Mouse (Mus musculus) heart, adult 8-10 months (tissue): Measurements from ENCODE around the gene Tmem254b. TPM values are rescaled to one million over a fixed set of nuclear protein-coding genes. Genes with fewer than 3 reads are reported as not detected.
"Not testable (repeated sequence)": the region's sequence is repeated elsewhere in the genome, so short reads cannot be mapped to it uniquely, and the experiment has no call there.

Source experiments
- DNase-seq: peaks from one replicate; pipeline ENCODE4 v3.0.0; 2022; ENCODE audit warnings: low spot score
- total RNA-seq, 4 experiments: library from RNA; stranded (reverse); gene quantifications; 2 replicates each; pipeline ENCODE4 v1.2.4; 2022

Gene Tmem254b
- 1 to 10 TPM in 3 of 4 experiments, not detected in 1; 2.3 to 3.5 (median 3.2) TPM for total RNA-seq

- not testable (repeated sequence) for DNase-seq
These were observed at the start of gene Tmem254b for GRCm38 (mm10) chr14:26206926-26207247. Gene Tmem254b (minus strand): TSS chr14:26207041.

- DNase-seq = not testable (repeated sequence)
These were observed 30.3 kb upstream of the Tmem254b start for GRCm38 (mm10) chr14:26237183-26237582.

GRCm38 (mm10) chr14:26216233-26217000, 9.6 kb upstream of the Tmem254b start:
- DNase-seq = not testable (repeated sequence)

GRCm38 (mm10) chr14:26206197-26206925, 480 bp downstream of the Tmem254b start:
- DNase-seq = not testable (repeated sequence)

- not testable (repeated sequence) for DNase-seq
These were observed 9.0 kb downstream of the Tmem254b start for GRCm38 (mm10) chr14:26197851-26198250.

- not testable (repeated sequence) for DNase-seq
These were observed 18.5 kb downstream of the Tmem254b start for GRCm38 (mm10) chr14:26188361-26188760.

- DNase-seq = not testable (repeated sequence)
These were observed 20.2 kb downstream of the Tmem254b start for GRCm38 (mm10) chr14:26186638-26187037.

- DNase-seq = not testable (repeated sequence)
These were observed 24.5 kb downstream of the Tmem254b start, which contains the start of gene Plac9b for GRCm38 (mm10) chr14:26182380-26182779. Gene Plac9b (minus strand): TSS chr14:26182480.

GRCm38 (mm10) chr14:26181660-26182059, 25.2 kb downstream of the Tmem254b start:
- DNase-seq = not testable (repeated sequence)

GRCm38 (mm10) chr14:26175028-26175427, 31.8 kb downstream of the Tmem254b start:
- DNase-seq = not testable (repeated sequence)

GRCm38 (mm10) chr14:26173955-26174354, 32.9 kb downstream of the Tmem254b start:
- DNase-seq = not testable (repeated sequence)

GRCm38 (mm10) chr14:26165266-26165665, 41.6 kb downstream of the Tmem254b start:
- DNase-seq = not testable (repeated sequence)

GRCm38 (mm10) chr14:26162423-26162822, 44.4 kb downstream of the Tmem254b start:
- DNase-seq = not testable (repeated sequence)

- not testable (repeated sequence) for DNase-seq
These were observed 45.7 kb downstream of the Tmem254b start for GRCm38 (mm10) chr14:26161156-26161555.

GRCm38 (mm10) chr14:26156032-26156431, 50.8 kb downstream of the Tmem254b start:
- not testable (repeated sequence) for DNase-seq

Other genes starting within 250 kb of the Tmem254b start
- under 1 TPM in 1 of 4 experiments, not detected in 3; 0.13 TPM for gene Duxbl1, start 228.5 kb downstream of the Tmem254b start, total RNA-seq
- gene Gm9780, start 164.3 kb downstream of the Tmem254b start, total RNA-seq = 10 to 100 TPM; 14.5 to 21.1 (median 17.6) TPM
- 1 to 10 TPM; 1.6 to 7.9 (median 4.6) TPM for gene Tmem254c, start 139.7 kb downstream of the Tmem254b start, total RNA-seq
- gene Cphx2, start 125.5 kb downstream of the Tmem254b start, total RNA-seq = not detected
- not detected for gene Cphx3, start 124.7 kb downstream of the Tmem254b start, total RNA-seq
- not detected for gene Duxbl2, start 88.7 kb downstream of the Tmem254b start, total RNA-seq
- gene Plac9b, start 24.6 kb downstream of the Tmem254b start, total RNA-seq = 10 to 100 TPM; 38.7 to 45.1 (median 43.3) TPM
- gene Duxbl3, start 50.9 kb upstream of the Tmem254b start, total RNA-seq = not detected